Mouse (Mus musculus) heart, postnatal 0 days (tissue): ENCODE data around the gene Zfp60.

Experiments
- CTCF ChIP-seq: IDR thresholded peaks from 2 replicates; pipeline ENCODE4 v1.5.1; 2016; ENCODE audit warnings: antibody characterized with exemption, control low read depth, low read depth
- EP300 ChIP-seq: IDR thresholded peaks from 2 replicates; pipeline ENCODE4 v1.6.1; 2016; ENCODE audit warnings: antibody characterized with exemption, low read depth

GRCm38 (mm10) chr7:27731946-27732345 lies 757 bp downstream of the Zfp60 start:
- no peak for TF ChIP-seq CTCF
- TF ChIP-seq EP300, result no peak
